Mouse (Mus musculus) adrenal gland, postnatal 36 days (tissue): ENCODE results near the gene Extl1. TPM values are rescaled to one million over a fixed set of nuclear protein-coding genes. Genes with fewer than 3 reads are reported as not detected.
A peak's percentile ranks its signal among the peaks of the same experiment; 100 is the strongest.

ENCODE experiments used
- DNase-seq, 2 experiments: peaks; one replicate each; pipeline ENCODE4 v3.0.0; 2021; ENCODE audit warnings: mixed read lengths in 1 of 2
- total RNA-seq, 2 experiments: library from RNA; stranded (reverse); gene quantifications; 2 replicates each; pipeline ENCODE4 v1.2.3; 2021

Extl1 gene
- total RNA-seq, 2 experiments from 2014 or later = 1.7 to 2.3 TPM

GRCm38 (mm10) chr4:134391636-134392035, 8.0 kb upstream of the Extl1 start:
- DNase-seq = no peak

GRCm38 (mm10) chr4:134388397-134388796, 4.7 kb upstream of the Extl1 start:
- peak; percentile 82 to 86 for DNase-seq

GRCm38 (mm10) chr4:134387268-134387667, 3.6 kb upstream of the Extl1 start:
- no peak for DNase-seq

- no peak for DNase-seq
These were observed 4.1 kb downstream of the Extl1 start for GRCm38 (mm10) chr4:134379510-134379909.

GRCm38 (mm10) chr4:134378089-134378615, 5.5 kb downstream of the Extl1 start:
- DNase-seq = no peak

GRCm38 (mm10) chr4:134374306-134374705, 9.3 kb downstream of the Extl1 start:
- DNase-seq = no peak

GRCm38 (mm10) chr4:134373295-134373694, 10.4 kb downstream of the Extl1 start:
- DNase-seq = no peak

- DNase-seq = peak; percentile 90 to 93
These were observed 11.3 kb downstream of the Extl1 start for GRCm38 (mm10) chr4:134372294-134372747.

- DNase-seq = no peak
These were observed 12.3 kb downstream of the Extl1 start for GRCm38 (mm10) chr4:134371316-134371855.

GRCm38 (mm10) chr4:134370649-134371221, 12.9 kb downstream of the Extl1 start:
- DNase-seq = no peak

- DNase-seq = no peak
These were observed 18.4 kb downstream of the Extl1 start for GRCm38 (mm10) chr4:134365280-134365679.

- DNase-seq = peak; percentile 68 to 83
These were observed 21.1 kb downstream of the Extl1 start for GRCm38 (mm10) chr4:134362586-134362985.

- DNase-seq = peak; percentile 87 to 88
These were observed 21.5 kb downstream of the Extl1 start for GRCm38 (mm10) chr4:134362124-134362523.

- DNase-seq = peak in 1 of 2 experiments; percentile 42
These were observed 22.4 kb downstream of the Extl1 start for GRCm38 (mm10) chr4:134361215-134361614.

- no peak for DNase-seq
These were observed 24.0 kb downstream of the Extl1 start for GRCm38 (mm10) chr4:134359649-134360048.

GRCm38 (mm10) chr4:134357461-134357771, 26.2 kb downstream of the Extl1 start:
- no peak for DNase-seq

- DNase-seq = peak; percentile 78 to 84
These were observed 26.8 kb downstream of the Extl1 start for GRCm38 (mm10) chr4:134356591-134357460.

GRCm38 (mm10) chr4:134355841-134356452, 27.7 kb downstream of the Extl1 start:
- DNase-seq = peak; percentile 90

- DNase-seq = peak; percentile 55 to 64
These were observed 29.9 kb downstream of the Extl1 start for GRCm38 (mm10) chr4:134353527-134354409.

GRCm38 (mm10) chr4:134352929-134353328, 30.7 kb downstream of the Extl1 start:
- DNase-seq = no peak

- DNase-seq = no peak
These were observed 31.4 kb downstream of the Extl1 start for GRCm38 (mm10) chr4:134352261-134352707.
